Comparison of ENCODE assay signal across 6 mouse cellular contexts in the genomic region with DNA sequence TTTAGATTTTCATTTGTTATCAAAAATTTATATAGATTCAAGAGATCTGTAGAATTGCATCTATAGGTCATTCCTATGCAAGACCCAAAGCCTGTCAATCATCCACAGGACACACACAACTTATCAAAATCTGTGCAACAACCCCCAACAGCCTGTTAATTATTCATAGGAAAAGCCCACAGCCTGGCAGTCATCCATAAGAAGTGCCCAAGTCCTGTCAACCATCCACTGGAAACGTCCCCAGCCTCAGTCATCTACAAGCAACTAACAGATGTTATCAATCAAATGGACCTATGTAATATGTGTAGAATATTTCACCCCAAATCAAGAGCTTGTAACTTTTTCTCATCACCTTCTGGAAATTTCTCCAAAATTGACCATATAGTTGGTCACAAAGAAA.
DNase-seq lines count a peak whose midpoint lies in the region; ATAC-seq and TF ChIP-seq lines count a peak whose summit lies in the region.
"Not testable (repeated sequence)": the region's sequence is repeated elsewhere in the genome, so short reads cannot be mapped to it uniquely, and the experiment has no call there.

No protein-coding gene starts in this region.

- H3K4me3 ChIP-seq in forebrain, embryonic 14.5 days (ENCODE audit: low read depth, low read length); hindbrain, postnatal 0 days (ENCODE audit: low read length); midbrain, embryonic 14.5 days (replicated peaks; ENCODE audit: low read depth, low read length): not testable (repeated sequence)

- H3K27me3 ChIP-seq in forebrain, embryonic 14.5 days (replicated peaks; ENCODE audit: control insufficient read depth, insufficient read depth, low read length); hindbrain, postnatal 0 days (ENCODE audit: insufficient read depth, low read length); midbrain, embryonic 14.5 days (ENCODE audit: control insufficient read depth, insufficient read depth, low read length): not testable (repeated sequence)

- TF ChIP-seq POLR2A in brain, embryonic 14.5 days (IDR thresholded peaks at IDR 0.05; ENCODE audit: borderline replicate concordance, extremely low read depth, insufficient read depth, insufficient read length, poor library complexity, severe bottlenecking): not testable (repeated sequence)

- not testable (repeated sequence) for H3K9me3 ChIP-seq in forebrain, embryonic 14.5 days (replicated peaks; ENCODE audit: control insufficient read depth, low read length); hindbrain, postnatal 0 days (ENCODE audit: low read length); midbrain, embryonic 14.5 days (ENCODE audit: control insufficient read depth, low read length)

- H3K36me3 ChIP-seq in forebrain, embryonic 14.5 days (ENCODE audit: control insufficient read depth, insufficient read depth, low read length); hindbrain, postnatal 0 days (ENCODE audit: insufficient read depth, low read length); midbrain, embryonic 14.5 days (ENCODE audit: control insufficient read depth, insufficient read depth, low read length): not testable (repeated sequence)

- peak; percentile 12 for DNase-seq in brain, embryonic 14.5 days (ENCODE audit: low read depth)
- DNase-seq in forebrain, embryonic 14.5 days (ENCODE audit: low spot score): peak; percentile 25
- peak; percentile 14 for DNase-seq in hindbrain, postnatal 0 days (ENCODE audit: low spot score)
- peak; percentile 19 for DNase-seq in kidney, adult 9 months
- DNase-seq in kidney, postnatal 4 days: peak; percentile 22 to 31
- peak; percentile 2 for DNase-seq in midbrain, embryonic 14.5 days

- not testable (repeated sequence) for TF ChIP-seq CTCF in brain, embryonic 14.5 days (IDR thresholded peaks at IDR 0.05; ENCODE audit: borderline replicate concordance, extremely low read depth, insufficient read depth, insufficient read length); hindbrain, postnatal 0 days (IDR thresholded peaks at IDR 0.05; ENCODE audit: low read depth)

- not testable (repeated sequence) for H3K4me2 ChIP-seq in forebrain, embryonic 14.5 days (ENCODE audit: low read length); hindbrain, postnatal 0 days (ENCODE audit: low read depth, low read length); midbrain, embryonic 14.5 days (ENCODE audit: low read length)

- not testable (repeated sequence) for H3K4me1 ChIP-seq in forebrain, embryonic 14.5 days (ENCODE audit: control insufficient read depth, insufficient read depth, low read length); hindbrain, postnatal 0 days (ENCODE audit: insufficient read depth, low read length); midbrain, embryonic 14.5 days (ENCODE audit: control insufficient read depth, insufficient read depth, low read length)

- WGBS in forebrain, embryonic 14.5 days: 68% methylated on average over 1 of the region's 1 CpGs
- WGBS in hindbrain, postnatal 0 days: 52% methylated on average over 1 of the region's 1 CpGs
- 71% methylated on average over 1 of the region's 1 CpGs for WGBS in midbrain, embryonic 14.5 days

- not testable (repeated sequence) for H3K27ac ChIP-seq in forebrain, embryonic 14.5 days (ENCODE audit: low read depth, low read length); hindbrain, postnatal 0 days; midbrain, embryonic 14.5 days (replicated peaks; ENCODE audit: low read depth, low read length)

- H3K9ac ChIP-seq in forebrain, embryonic 14.5 days (ENCODE audit: low read length); hindbrain, postnatal 0 days (replicated peaks; ENCODE audit: low read length); midbrain, embryonic 14.5 days (replicated peaks; ENCODE audit: low read length): not testable (repeated sequence)

- not testable (repeated sequence) for ATAC-seq in forebrain, embryonic 14.5 days; hindbrain, postnatal 0 days; midbrain, embryonic 14.5 days (ENCODE audit: low FRiP score, low TSS enrichment)
